Mouse (Mus musculus): ENCODE measurements around the gene Tecr. TPM values are rescaled to one million over a fixed set of nuclear protein-coding genes. Genes with fewer than 3 reads are reported as not detected.

The Tecr gene
- total RNA-seq (2012; rRNA removed) = 130 and 171 TPM in 2 replicates
- 95.9 and 111 TPM in 2 replicates for total RNA-seq (2014; rRNA removed)
- polyA plus RNA-seq (2012; ENCODE audit: insufficient read length, low read depth) = 199 and 209 TPM in 2 replicates

DNA sequence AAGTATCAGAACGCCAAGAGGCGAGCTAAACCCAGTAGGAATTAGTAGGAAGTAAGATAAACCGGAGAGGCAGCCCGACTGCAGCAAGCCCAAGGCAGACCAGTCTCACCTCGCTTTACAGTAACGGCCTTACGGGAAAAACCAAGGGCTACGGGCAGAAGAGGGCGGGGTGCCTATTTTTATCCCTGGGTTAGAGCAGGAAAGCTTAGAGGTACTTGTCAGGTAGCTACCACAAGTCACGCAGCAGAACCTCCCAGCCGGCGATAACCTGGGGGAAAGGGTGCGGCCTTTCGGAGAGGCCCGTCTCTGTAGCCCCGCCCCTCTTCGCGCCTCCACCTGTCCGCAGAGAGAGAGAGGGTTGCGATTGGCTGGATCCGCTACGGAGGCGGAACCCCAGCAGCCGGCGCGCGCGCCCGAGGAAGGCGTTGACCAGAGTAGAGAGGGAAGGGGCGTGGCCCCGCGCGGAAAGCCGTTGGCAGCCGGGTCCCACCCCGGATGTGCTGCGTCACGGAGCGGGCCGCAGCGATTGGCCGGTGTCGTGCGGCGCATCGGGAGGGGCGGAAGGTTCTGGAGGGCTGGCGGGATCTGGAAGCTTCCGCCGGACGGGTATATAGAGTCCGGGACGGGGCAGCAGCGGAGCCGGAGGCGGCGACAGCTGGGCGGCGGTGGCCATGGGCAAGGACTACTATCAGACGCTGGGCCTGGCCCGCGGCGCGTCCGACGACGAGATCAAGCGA, at the start of gene Tecr, which contains the start of gene Dnajb1:
Tecr (minus strand) TSS at position 311 of the 737 bp plus-strand sequence.
Dnajb1 (plus strand) TSS at position 533 of the 737 bp plus-strand sequence.
- TF ChIP-seq POLR2A (IDR thresholded peaks at IDR 0.05; ENCODE audit: low read depth, low read length) (peak; percentile 99), TCF12 (IDR thresholded peaks at IDR 0.05; ENCODE audit: low read depth, low read length) (peak; percentile 85), USF1 (IDR thresholded peaks at IDR 0.05; ENCODE audit: low read depth, low read length) (no peak), USF2 (conservative IDR thresholded peaks at IDR 0.05; ENCODE audit: low read depth, low read length) (no peak), NRF1 (IDR thresholded peaks at IDR 0.05; ENCODE audit: low read depth, low read length) (peak; percentile 71), JUN (IDR thresholded peaks at IDR 0.05; ENCODE audit: insufficient read depth, low read depth, low read length) (no peak), SIN3A (IDR thresholded peaks at IDR 0.05; ENCODE audit: low read length) (peak; percentile 85), MEF2A (IDR thresholded peaks at IDR 0.05; ENCODE audit: borderline replicate concordance, low read depth, low read length) (peak; percentile 27), ZKSCAN1 (IDR thresholded peaks at IDR 0.05; ENCODE audit: borderline replicate concordance, low read depth, low read length) (no peak), KAT2A (IDR thresholded peaks at IDR 0.05; ENCODE audit: insufficient replicate concordance, low read length) (peak; percentile 75; the same call in 1 of the 2 replicates), MAX (IDR thresholded peaks at IDR 0.05; ENCODE audit: low read length) (no peak), E2F4 (IDR thresholded peaks at IDR 0.05; ENCODE audit: insufficient replicate concordance, low read depth, low read length) (0 out of 2 replicates have a peak, but pooled peaks have one; percentile 70), ZMIZ1 (IDR thresholded peaks at IDR 0.05; ENCODE audit: low read depth, low read length) (peak; percentile 93), CHD2 (IDR thresholded peaks at IDR 0.05; ENCODE audit: low read length) (peak; percentile 54; the same call in 1 of the 2 replicates), IRF4 (IDR thresholded peaks at IDR 0.05; ENCODE audit: low read depth, low read length) (peak; percentile 43; the same call in 1 of the 2 replicates), MXI1 (IDR thresholded peaks at IDR 0.05; ENCODE audit: low read depth, low read length) (peak; percentile 63), POLR2AphosphoS2 (IDR thresholded peaks at IDR 0.05; ENCODE audit: low read depth, low read length) (peak; percentile 76; the same call in 1 of the 2 replicates), EP300 (IDR thresholded peaks at IDR 0.05; ENCODE audit: low read length) (no peak), UBTF (IDR thresholded peaks at IDR 0.05; ENCODE audit: low read depth, low read length) (peak; percentile 87; the same call in 1 of the 2 replicates), TBP (conservative IDR thresholded peaks at IDR 0.05; ENCODE audit: low read depth, low read length) (peak; percentile 84), NELFE (IDR thresholded peaks at IDR 0.05; ENCODE audit: low read depth, low read length) (peak; percentile 92), MAZ (IDR thresholded peaks at IDR 0.05; ENCODE audit: low read depth, low read length) (peak; percentile 67; the same call in 1 of the 2 replicates), HCFC1 (IDR thresholded peaks at IDR 0.05; ENCODE audit: low read depth, low read length) (peak; percentile 76), RCOR1 (conservative IDR thresholded peaks at IDR 0.05; ENCODE audit: low read depth, low read length) (peak; percentile 37; the same call in 1 of the 2 replicates), ELF1 (IDR thresholded peaks at IDR 0.05; ENCODE audit: low read depth, low read length) (peak; percentile 92)
- peak; percentile 99 for DNase-seq (ENCODE audit: extremely low read depth)
- Histone ChIP-seq H3K9me3 (replicated peaks; ENCODE audit: low read length) (no peaks in the 10 kb centered on the region), H3K79me2 (replicated peaks; ENCODE audit: control insufficient read depth, extremely low read depth, insufficient read depth, poor library complexity, severe bottlenecking) (peaks cover 23% of the 10 kb centered on the region), H3K4me3 (replicated peaks in 1 of 3; ENCODE audit: low read depth in 2 of 3, low read length in 2 of 3, poor library complexity in 1 of 3) (peak within 1 kb of the TSS; percentile 77 to 88 (median 87)), H3K4me2 (ENCODE audit: insufficient read depth, low read depth, poor library complexity, severe bottlenecking) (peak within 1 kb of the TSS; percentile 88), H3K27ac (ENCODE audit: insufficient read depth, low read depth) (peak within 1 kb of the TSS; percentile 76), H3K36me3 (replicated peaks in 1 of 2; ENCODE audit: control insufficient read depth in 1 of 2, insufficient read depth in 1 of 2, low read length in 1 of 2) (peaks cover 31 to 35% of the 10 kb centered on the region in 2 experiments), H3K27me3 (replicated peaks) (no peaks in the 10 kb centered on the region), H3K9ac (ENCODE audit: insufficient read depth, low read depth) (peak within 1 kb of the TSS; percentile 79), H3K4me1 (ENCODE audit: control insufficient read depth in 1 of 2, insufficient read depth in 2 of 2) (peaks cover 3 to 29% of the 10 kb centered on the region in 2 experiments)
- in situ Hi-C loops (cut with MboI; ENCODE audit: low pct_ligation_motif_present, low pct_unique_long_range_greater_than_20kb, low sequenced_read_pairs) = no loop called here
- dilution Hi-C loops (cut with MboI; ENCODE audit: extremely low pct_ligation_motif_present, extremely low pct_unique_long_range_greater_than_20kb, low sequenced_read_pairs) = no loop called here

Measured in CH12.LX (cell line).